Mouse (Mus musculus) neutrophil, adult 5-6 weeks (primary cell): Measurements from ENCODE around the gene Serpinc1. TPM values are rescaled to one million over a fixed set of nuclear protein-coding genes. Genes with fewer than 3 reads are reported as not detected.
A peak's percentile ranks its signal among the peaks of the same experiment; 100 is the strongest.
"Not testable (repeated sequence)": the region's sequence is repeated elsewhere in the genome, so short reads cannot be mapped to it uniquely, and the experiment has no call there.

Source experiments
- ATAC-seq: fragments of 151-379, 151-347 bp; 2 replicates; pipeline ENCODE4 v1.8.0; 2017; ENCODE audit warnings: mild to moderate bottlenecking, moderate TSS enrichment; ENCODE audit not compliant: insufficient number of reproducible peaks, poor library complexity, low FRiP score, severe bottlenecking; ENCODE audit errors: extremely low read depth
- total RNA-seq: library from RNA; stranded (forward); fragments of 200-1000 nt; gene quantifications from 2 replicates; pipeline ENCODE4 v1.2.3, GENCODE M21; 2017

Gene Serpinc1
- 2.8 and 4.7 TPM in 2 replicates for total RNA-seq

DNA sequence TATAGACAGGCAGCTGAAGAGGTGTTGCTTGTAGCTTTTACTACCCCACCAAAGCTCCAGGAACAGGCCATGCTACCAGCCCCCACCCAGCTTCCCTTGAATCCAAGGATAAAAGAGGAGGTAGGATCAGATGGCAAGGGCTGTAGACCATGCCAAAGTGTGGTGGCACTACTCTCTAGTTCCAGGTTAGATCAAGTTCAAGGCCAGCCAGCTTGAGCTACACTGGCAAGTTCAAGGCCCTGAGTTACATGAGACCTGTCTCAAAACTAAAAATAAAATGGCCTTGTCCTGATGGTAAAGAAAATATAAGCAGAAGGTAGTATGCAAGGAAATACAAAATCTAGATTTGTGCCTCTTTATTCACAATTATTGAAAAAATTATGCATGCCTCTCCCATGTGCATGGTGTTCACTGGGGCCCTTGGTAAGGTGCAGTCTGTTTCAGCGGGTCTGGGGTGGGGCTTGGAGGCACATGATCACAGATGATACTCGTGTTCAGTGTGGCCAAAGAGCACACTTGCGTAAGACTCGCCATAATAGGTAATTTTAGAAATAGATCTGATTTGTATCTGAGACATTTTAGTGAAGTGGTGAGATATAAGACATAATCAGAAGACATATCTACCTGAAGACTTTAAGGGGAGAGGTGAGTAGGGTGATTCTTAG, at the start of gene Serpinc1:
Serpinc1 (plus strand) TSS at position 515 of the 665 bp plus-strand sequence.
- ATAC-seq, result no peak

DNA sequence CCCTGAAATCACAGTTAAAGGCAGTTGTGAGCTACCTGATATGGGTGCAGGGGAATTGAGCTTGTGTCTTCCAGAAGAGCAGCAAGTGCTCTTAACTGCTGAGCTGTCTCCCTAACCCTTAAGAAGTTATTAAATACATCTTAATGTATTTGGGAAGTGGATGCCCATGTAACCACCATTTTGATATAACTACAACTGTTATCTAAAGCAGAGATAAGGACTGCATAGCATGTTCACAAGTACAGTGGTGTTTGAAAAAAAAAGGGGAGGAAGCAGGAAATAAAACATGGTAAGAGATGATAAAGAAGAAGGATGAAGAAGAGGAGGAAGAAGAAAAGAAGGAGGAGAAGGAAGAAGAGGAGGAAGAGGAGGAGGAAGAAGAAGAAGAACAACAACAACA, 47.1 kb upstream of the Serpinc1 start:
- no peak for ATAC-seq

DNA sequence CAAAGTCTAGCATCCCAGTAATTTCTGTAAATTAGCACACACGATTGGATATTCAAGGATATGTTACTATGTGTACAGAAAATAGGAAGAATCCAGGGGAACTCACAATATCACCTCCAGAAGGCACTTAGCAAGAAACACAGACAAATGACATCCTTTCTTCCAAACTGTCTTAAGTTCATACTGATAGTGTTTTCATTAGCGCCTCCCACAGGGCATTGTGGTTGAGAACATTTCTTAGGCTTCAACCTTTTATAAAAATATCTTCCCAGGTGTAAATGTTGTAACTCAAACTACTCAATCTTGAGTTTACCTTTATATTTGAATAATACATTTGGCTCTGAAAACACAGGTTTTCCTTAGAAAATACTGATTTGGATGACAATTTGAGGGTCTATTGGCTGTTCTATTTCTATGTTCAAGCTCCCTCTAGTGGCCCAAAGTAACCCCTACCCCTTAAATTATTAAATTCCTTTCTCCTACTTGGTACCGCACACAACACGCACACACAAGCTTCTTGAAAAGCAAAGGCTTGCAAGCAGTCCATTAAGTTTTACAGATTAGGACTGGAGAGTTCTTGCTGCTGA, 44.4 kb upstream of the Serpinc1 start:
- ATAC-seq, result 0 out of 2 replicates have a peak, but pooled peaks have one; percentile 13

DNA sequence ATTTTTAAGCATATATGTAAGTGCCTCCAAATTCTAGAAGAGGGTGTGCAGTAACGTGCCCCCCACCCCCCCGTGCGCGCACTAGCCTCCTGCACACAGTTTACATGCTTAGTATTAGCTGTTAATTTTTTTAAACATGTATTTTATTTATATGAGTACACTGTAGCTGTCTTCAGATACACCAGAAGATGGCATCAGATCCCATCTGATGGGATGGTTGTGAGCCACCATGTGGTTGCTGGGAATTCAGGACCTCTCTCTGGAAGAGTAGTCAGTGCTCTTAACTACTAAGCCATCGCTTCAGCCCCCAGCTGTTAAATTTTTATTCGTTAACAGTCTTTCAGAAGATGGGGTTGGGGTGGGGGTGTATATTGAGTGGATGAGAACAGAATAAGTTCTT, 42.8 kb upstream of the Serpinc1 start:
- ATAC-seq, result no peak

DNA sequence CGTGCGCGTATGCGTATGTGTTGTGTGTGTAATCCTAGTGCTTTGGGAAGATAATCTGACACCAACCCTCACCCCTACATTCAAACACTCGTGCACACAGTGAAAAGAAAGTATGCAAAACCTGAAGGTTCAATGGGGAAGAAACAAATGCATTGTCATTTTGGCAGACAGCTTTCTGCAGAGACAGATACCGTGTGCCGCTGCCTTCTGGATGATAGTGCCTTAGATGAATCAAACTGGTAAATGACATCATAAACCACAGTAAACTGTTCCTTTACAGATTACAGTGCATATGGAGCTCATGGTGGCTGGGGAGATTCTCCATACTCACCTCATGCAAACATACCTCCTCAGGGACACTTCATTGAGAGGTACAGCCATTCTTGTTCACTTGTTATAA, 15.2 kb upstream of the Serpinc1 start:
- no peak for ATAC-seq

DNA sequence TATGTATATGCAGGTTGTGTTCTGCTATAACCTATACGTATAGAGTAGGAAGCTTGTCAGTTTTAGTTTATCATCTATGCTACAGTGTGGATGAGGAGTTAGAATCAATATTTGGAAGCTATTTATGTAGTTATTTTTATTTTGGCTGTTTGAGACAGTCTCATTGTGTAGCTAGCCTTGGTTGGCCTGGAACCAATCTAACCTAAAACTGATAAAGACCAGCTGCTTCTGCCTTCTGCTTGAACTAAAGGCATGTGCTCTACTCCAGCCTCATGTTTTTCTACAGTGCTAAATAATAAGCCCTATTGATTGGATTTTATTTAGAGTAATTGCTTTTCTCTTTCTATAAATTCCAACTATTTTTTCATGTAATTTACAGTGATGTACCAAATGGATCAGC, 11.1 kb upstream of the Serpinc1 start:
- no peak for ATAC-seq

DNA sequence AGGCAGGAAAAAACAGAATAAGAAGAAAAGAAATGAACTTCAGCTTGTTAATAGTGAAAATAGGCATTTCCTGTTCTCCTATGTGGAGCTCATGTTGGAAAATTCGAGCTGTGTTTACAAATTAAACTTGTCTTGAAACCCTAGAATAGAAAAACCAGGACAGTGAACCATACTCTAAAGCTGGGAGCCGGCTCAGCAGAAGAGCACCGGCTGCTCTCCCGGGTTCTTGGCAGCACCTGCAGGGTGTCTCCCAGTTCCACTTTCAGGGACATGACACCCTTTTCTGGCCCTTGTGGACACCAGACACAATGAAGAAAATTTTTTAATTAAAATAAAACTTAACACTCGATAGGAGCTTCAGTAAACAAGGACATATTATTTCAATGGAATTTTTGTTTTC, 9.7 kb upstream of the Serpinc1 start:
- ATAC-seq, result no peak

DNA sequence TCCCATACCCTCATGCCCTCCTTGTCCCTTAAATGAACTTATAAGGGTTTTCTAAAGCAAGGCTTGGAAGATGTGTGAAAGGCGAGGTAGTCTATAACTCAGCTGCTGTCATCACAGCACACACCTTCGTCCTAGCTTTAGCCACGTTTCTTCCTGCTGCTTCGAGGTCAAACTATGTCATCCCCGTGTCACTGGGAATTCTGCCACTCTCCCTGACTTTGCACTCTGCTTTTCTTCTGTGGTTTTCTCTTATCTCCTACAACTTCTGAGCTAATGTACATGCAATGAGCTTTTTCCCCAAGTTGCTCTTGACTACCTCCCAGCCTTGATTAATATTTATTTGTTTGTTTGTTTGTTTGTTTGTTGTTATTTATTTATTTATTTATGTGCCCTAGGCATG, 1.6 kb downstream of the Serpinc1 start:
- no peak for ATAC-seq

DNA sequence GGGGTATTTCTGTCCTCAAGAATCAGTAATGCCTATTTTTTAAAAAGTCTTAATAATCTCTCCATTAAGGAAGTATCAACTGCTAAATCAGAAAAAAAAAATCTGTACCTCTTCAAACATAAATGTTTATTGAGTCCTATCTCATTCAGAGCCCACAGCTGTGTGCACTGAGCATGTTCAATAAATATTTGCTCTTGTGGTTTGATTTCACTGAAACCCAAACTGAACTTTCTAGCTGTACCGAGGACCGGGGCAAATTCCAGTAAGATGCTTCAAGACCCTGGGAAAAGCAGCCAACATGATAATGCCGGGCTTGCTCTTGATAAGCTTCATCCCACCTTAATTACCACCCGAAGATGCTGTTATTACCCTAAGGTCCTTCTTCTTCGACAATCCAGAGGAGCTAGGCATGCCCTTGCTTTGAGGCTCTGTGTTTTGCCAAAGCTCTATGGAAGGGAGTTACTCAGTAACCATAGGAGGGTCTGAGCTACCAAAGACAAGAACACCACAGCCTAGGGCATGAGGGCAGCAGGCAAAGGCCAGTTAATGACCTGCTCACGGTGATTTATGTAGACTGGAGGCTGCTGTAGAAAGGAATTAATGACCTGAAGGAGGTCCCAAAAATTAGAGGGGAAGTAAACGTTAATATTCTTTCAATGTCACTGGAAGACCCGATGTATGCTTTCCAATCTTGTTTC, 2.3 kb downstream of the Serpinc1 start:
- ATAC-seq, result no peak

DNA sequence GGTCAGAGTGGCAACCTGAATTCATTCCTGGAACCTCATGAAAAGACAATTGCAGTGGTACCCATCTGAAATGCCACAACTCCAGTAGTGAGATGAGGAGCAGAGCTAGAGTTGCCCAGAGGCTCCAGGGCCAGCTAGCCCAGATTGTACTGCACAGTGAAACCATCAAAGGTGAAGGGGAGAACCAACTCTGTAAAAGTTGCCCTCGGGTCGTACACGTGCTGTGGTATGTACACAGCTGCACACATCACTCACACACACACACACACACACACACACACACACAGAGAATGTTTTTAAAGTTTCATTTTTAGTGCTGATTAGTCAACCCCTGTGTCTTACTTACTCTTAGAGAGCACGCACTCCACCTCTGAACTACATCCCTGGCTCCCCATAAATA, 3.0 kb downstream of the Serpinc1 start:
- no peak for ATAC-seq

DNA sequence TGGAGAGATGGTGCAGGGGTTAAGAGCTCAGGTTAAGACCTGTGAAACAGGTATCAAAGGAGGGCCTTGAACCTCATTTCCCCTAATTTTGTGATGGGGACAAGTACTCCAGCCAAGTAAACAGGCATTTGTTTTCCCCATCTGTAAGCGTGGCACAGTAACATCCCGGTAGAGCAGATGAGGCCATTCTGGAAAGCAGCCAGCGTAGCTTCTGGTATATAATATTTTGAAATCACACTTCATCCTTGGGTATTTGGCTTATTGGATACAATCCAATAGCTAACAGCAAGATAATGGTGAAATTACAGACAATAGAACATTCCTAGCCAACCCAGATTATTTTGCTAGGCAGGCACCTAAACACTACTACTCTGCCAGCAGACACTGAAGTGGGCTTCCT, 4.5 kb downstream of the Serpinc1 start:
- ATAC-seq, result no peak

DNA sequence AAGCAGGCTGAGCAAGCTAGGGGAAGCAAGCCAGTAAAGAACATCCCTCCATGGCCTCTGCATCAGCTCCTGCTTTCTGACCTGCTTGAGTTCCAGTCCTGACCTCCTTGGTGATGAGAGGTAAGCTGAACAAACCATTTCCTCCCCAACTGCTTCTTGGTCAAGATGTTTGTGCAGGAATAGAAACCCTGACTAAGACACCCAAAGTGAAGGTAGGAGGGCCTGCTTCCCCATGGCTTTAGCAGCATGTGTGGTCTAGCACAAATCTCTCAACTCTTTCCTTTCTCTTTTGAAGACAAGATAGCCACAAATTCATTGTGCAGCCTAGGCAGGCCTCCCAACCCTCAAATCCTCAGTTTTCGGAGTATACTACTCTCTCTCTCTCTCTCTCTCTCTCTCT, 6.3 kb downstream of the Serpinc1 start:
- ATAC-seq, result not testable (repeated sequence)

DNA sequence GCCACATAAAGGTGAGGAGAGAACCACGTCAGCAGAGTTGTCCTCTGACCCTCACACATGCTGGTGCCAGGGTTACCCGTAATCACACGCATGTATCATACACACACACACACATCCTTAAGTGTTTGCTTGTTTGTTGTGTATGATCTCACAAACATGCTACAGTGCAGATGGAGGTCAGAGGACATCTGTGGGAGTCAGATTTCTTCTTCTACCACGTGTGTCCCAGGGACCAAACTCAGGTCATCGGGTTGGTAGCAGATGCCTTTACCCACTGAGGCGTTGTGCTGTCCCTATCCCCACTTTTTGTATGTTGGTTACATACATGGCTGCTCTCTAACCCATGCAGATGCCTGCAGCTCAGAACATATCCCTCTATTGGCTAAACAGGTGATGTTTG, 7.1 kb downstream of the Serpinc1 start:
- ATAC-seq, result no peak

DNA sequence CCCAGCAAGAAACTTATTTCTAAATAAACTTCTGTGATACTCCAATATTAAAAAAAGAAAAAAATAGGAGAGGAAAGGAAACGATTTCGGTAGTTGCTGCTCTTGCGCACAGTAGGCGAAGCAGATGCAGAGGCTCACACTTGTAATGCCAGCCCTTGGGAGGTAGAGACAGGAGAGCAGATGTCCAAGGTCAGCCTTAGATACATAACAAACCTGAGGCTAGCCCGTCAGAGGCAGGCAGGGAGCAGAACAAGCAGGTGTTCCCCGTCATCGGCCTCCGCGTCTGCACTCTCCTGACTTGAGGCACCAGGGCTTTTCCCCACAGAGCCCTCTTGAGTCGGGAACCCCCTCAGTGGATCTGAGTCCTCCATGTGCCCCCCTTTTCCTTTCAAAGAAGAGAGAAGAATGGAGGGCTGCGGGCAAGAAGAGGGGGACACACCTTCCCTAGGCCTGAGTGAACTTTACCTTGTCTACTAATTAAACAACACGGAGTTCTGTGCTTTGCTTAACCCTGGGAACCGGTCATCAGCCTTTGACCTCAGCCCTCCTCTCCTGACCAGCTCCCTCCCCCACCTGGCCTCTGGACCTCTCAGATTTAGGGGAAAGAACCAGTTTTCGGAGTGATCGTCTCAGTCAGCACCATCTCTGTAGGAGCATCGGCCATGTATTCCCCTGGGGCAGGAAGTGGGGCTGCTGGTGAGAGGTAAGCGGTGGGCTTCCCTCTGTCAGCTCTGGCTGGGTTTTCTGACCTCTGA, 8.7 kb downstream of the Serpinc1 start:
- no peak for ATAC-seq

DNA sequence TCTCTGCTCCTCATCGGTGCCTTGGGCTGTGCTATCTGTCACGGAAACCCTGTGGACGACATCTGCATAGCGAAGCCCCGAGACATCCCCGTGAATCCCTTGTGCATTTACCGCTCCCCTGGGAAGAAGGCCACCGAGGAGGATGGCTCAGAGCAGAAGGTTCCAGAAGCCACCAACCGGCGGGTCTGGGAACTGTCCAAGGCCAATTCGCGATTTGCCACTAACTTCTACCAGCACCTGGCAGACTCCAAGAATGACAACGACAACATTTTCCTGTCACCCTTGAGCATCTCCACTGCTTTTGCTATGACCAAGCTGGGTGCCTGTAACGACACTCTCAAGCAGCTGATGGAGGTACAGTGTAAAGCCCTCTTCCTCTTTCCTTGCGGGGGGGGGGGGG, 11.0 kb downstream of the Serpinc1 start:
- no peak for ATAC-seq

DNA sequence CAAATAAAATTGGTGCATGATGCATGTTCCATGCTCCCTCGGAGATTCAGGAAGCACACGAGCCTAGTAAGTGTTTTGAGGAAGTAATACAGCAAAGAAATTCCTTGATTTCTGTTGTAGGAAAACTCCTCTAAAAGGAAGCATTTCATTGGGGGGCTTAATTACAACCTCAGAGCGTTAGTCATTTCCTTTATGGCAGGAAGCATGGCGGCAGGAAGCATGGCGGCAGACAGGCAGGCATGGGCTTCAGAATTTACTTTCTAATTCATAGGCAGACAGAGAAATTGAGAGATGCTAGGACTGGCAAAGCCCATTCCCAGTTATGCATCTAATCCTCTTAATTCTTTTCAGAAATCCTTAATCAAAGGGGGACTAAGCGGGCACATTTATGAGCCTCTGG, 15.5 kb downstream of the Serpinc1 start:
- ATAC-seq, result no peak

DNA sequence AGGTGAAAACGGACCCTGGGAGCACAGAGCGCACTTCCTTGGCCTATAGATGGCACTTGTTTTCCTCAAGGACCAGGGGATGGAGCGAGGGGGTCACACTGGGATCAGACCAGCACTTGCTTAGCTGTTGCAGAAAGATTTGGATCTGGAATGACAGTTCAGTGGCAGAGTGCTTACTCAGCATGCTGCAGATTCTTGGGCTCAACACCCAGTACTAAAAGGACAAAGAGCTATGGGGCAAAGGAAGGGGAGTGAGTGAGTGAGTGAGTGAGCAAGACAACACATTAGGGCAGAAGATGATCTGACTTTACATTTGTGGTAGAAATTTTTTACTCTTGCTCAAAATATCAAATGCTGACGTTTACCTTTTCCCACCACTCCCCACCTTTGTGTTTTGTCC, 26.6 kb downstream of the Serpinc1 start:
- no peak for ATAC-seq

DNA sequence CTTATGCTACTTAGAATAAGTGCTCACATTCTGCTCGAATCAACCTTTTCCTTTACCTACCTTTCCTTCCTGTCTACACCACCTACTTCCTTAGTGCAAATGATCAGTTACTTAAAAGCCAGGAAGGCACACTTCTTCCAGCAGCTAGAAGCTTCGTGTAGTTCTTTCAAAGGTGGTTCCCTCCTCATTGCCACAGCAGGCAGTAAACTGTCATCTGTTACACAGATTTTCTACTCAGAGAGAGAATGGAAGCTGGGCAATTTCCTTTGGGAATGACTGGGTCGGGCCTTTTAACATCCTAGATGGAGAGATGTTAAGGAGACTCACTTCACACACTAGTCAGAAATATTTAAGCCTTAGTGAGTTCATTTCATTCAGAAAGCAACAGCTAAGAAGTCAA, 27.1 kb downstream of the Serpinc1 start:
- no peak for ATAC-seq

DNA sequence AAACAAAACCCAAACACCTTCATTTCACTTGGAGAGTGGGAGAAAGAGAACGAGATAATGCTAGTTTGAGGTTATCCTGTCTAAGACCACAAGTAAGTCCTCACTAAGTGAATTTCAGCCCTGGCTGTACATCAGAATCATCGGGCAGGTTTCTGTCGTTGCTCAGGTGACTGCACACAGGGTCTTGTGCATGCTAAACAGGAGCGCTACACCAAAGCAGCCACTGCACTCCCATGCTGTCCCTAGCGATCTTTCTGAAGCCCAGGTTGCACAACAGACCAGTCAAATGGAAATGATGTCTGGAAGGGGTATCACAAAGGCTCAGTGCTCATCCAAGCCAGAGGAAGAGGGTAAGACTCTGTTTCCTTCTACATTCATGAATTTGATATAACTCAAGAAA, 28.1 kb downstream of the Serpinc1 start:
- ATAC-seq, result no peak

DNA sequence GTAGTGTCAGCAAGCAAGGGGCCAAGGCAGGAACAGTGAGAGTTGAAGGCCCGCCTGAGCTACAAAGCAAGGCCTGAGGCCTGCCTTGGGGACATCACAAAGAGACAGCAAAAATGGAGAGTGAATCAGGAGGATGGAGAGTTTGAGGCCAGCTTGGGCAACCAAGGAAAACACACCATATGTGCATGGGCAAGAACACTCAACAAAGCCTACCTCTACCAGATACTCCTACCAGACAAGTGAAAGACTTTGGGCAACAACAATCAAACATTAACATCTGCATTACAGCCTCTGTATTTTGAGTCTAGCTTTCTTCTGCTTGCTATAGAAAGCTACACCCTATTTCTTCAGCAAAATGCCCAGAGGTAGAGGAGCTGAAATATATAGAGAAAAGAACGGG, 29.7 kb downstream of the Serpinc1 start:
- ATAC-seq, result no peak
